Mouse (Mus musculus) liver, embryonic 14 days (tissue): ENCODE results near the gene Pa2g4. TPM values are rescaled to one million over a fixed set of nuclear protein-coding genes. Genes with fewer than 3 reads are reported as not detected.

ENCODE experiments used
- polyA plus RNA-seq: library from polyadenylated mRNA; depleted of rRNA; stranded (reverse); fragments of >200 nt; gene quantifications from 2 replicates; pipeline ENCODE4 v1.2.3, GENCODE M21; 2012; rRNA removed

The Pa2g4 gene
- polyA plus RNA-seq = 134 TPM in 2 replicates

DNA sequence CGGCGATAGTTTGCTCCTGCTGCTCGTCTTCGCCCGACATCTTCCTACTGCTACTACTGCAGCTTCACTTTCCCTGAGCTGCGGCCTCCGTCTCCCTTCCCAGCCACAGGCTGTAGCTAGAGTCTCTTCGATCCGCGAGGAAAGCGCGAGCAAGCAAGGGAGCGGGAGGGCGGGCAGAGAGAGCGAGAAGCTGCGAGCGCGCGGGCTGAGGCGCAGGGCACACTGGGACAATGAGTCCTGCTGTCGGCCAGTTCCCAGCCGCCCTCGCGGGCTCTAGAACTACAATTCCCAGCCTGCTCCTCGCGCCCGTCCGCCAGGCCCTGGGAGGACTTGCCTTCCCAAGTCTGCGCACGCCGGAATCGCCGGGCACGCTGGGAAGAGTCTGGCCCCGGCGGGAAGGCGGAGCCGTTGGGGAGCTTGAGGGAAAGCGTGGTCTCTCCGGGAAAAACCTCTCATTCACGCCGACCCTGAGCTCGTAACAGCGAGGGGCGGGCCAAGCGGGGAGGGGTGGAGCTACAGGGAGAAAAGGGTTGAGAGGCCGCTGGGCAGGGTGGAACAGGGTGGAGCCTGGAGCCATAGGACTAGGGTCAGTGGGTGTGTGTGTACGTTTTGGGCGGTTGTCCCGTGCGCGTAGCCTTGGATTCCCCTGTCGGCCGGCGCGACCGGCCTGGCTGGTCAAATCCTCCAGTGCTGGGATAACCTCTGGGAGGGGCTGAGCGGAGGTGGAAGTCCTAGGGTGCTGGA, at the start of gene Pa2g4:
Gene Pa2g4 (minus strand): TSS at position 200 of the 744 bp plus-strand sequence.

GRCm38 (mm10) chr10:128589464-128590192, 23.8 kb upstream of the Pa2g4 start, which contains the start of gene Erbb3:
TSS of gene Erbb3 (minus strand) at chr10:128589652.

DNA sequence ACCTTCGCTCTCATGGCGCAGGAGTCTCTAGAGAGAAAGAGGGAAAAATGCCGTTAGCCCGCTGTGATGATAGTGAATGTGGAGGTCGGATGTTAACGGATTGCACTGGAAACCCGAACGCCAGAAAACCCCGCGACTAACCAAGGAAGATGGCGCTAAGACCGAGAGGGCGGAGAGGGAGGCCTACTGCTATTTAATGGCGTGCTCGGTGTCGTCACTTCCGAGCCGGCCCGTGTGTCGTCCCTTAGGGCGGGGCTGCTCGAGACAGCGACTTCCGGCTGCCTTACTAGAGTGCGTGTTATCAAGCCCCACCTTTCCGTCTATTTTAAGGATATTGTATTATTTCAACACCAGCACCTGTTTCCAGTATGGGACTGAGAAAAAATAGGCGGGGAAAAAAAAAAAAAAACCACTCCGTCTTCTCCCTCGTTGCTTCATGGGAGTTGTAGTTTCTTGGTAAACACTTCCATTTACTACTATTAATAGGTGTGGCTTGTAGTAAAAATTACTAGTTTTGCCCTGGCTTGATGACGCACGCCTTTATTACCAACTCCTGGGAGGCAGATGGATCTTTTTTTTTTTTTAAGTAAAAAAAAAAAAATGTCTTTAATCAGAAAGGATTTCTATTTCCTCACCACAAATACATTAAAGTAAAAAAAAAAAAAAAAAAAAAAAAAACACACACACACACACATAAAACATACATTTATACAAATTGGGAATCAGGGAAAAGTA, 16.7 kb downstream of the Pa2g4 start, which contains the start of gene Rpl41:
Gene Rpl41 (minus strand): TSS at position 359 of the 735 bp plus-strand sequence.

DNA sequence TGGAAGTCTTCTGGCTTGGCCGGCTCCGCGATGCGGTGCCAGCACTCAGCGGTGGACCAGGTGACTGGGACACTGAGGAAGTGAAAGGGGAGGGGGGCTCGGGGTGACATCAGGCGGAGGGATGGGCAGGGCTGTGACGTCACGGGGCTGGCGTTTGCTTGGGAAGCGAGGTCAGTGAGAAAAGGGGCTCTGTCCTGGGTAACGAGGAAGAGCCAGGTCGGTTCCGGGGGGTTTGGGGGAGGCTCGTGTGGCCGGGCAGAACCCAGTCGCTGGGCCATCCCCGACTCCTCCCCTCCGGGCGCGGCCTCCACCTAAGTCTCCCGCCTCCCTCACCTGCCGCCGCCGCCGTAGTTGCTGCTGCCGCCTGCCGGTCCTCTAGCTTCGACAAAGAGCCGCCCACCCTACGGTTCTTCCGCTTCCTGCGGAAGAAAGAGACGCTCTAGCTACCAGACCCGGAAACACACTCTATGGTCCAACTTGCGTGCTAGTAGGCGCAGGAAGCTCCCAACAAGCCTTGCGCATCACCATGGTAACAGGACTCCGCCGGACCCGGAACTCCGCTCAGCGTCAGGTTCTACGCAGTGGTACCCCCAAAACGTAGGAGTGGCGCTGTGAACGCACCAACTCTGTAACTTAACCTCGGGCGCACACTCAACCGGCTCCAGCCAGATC, 18.3 kb downstream of the Pa2g4 start, which contains the start of gene Zc3h10:
Gene Zc3h10 (minus strand): TSS at position 414 of the 672 bp plus-strand sequence.

GRCm38 (mm10) chr10:128525671-128526308, 40.0 kb downstream of the Pa2g4 start, which contains the start of gene Esyt1:
TSS of gene Esyt1 (minus strand) at chr10:128525871.

Other genes with a start within 250 kb of the Pa2g4 start
- 40.1 and 42.6 TPM in 2 replicates for gene Cnpy2, start 243.5 kb downstream of the Pa2g4 start, polyA plus RNA-seq
- gene Cs, start 228.3 kb downstream of the Pa2g4 start, polyA plus RNA-seq = 77.6 and 86.0 TPM in 2 replicates
- 6.3 and 7.8 TPM in 2 replicates for gene Coq10a, start 197.0 kb downstream of the Pa2g4 start, polyA plus RNA-seq
- 6.6 and 7.5 TPM in 2 replicates for gene Ankrd52, start 188.9 kb downstream of the Pa2g4 start, polyA plus RNA-seq
- gene Slc39a5, start 164.8 kb downstream of the Pa2g4 start, polyA plus RNA-seq = 27.1 and 33.4 TPM in 2 replicates
- 23.4 and 25.4 TPM in 2 replicates for gene Nabp2, start 154.5 kb downstream of the Pa2g4 start, polyA plus RNA-seq
- 5.3 and 6.0 TPM in 2 replicates for gene Rnf41, start 154.3 kb downstream of the Pa2g4 start, polyA plus RNA-seq
- gene Smarcc2, start 106.7 kb downstream of the Pa2g4 start, polyA plus RNA-seq = 29.4 and 31.2 TPM in 2 replicates
- gene Myl6, start 71.8 kb downstream of the Pa2g4 start, polyA plus RNA-seq = 684 and 704 TPM in 2 replicates
- gene Myl6b, start 67.3 kb downstream of the Pa2g4 start, polyA plus RNA-seq = 1.3 and 2.6 TPM in 2 replicates
- 8.9 and 10.3 TPM in 2 replicates for gene Esyt1, start 40.1 kb downstream of the Pa2g4 start, polyA plus RNA-seq
- gene Zc3h10, start 18.2 kb downstream of the Pa2g4 start, polyA plus RNA-seq = 3.4 and 3.9 TPM in 2 replicates
- gene Rpl41, start 16.7 kb downstream of the Pa2g4 start, polyA plus RNA-seq = 2,339 and 2,756 TPM in 2 replicates
- gene Erbb3, start 23.7 kb upstream of the Pa2g4 start, polyA plus RNA-seq = 1.6 and 1.8 TPM in 2 replicates
- gene Rps26, start 60.8 kb upstream of the Pa2g4 start, polyA plus RNA-seq = 772 and 943 TPM in 2 replicates
- 0.10 and 0.13 TPM in 2 replicates for gene Ikzf4, start 80.0 kb upstream of the Pa2g4 start, polyA plus RNA-seq
- 7.1 and 8.4 TPM in 2 replicates for gene Suox, start 108.1 kb upstream of the Pa2g4 start, polyA plus RNA-seq
- gene Rab5b, start 130.3 kb upstream of the Pa2g4 start, polyA plus RNA-seq = 18.4 and 20.3 TPM in 2 replicates
- 0.24 and 0.29 TPM in 2 replicates for gene Pmel, start 138.2 kb upstream of the Pa2g4 start, polyA plus RNA-seq
- 37.4 and 45.7 TPM in 2 replicates for gene Cdk2, start 139.0 kb upstream of the Pa2g4 start, polyA plus RNA-seq
- 1.6 and 1.8 TPM in 2 replicates for gene Dgka, start 178.9 kb upstream of the Pa2g4 start, polyA plus RNA-seq
- 18.7 and 21.6 TPM in 2 replicates for gene Pym1, start 181.9 kb upstream of the Pa2g4 start, polyA plus RNA-seq
- 7.4 and 9.2 TPM in 2 replicates for gene Mmp19, start 224.9 kb upstream of the Pa2g4 start, polyA plus RNA-seq
- gene Dnajc14, start 238.1 kb upstream of the Pa2g4 start, polyA plus RNA-seq = 5.6 and 7.6 TPM in 2 replicates
- 2.0 and 2.3 TPM in 2 replicates for gene Tmem198b, start 238.4 kb upstream of the Pa2g4 start, polyA plus RNA-seq